Mouse (Mus musculus) MEL (cell line): Measurements from ENCODE around the gene BC025920. TPM values are rescaled to one million over a fixed set of nuclear protein-coding genes. Genes with fewer than 3 reads are reported as not detected.

Experiments
- DNase-seq: peaks from one replicate; pipeline ENCODE4 v3.0.0; 2011; ENCODE audit warnings: low read depth, low spot score
- H3K27ac ChIP-seq: 2 replicates; pipeline ENCODE4 v1.5.1; 2012; ENCODE audit warnings: low read depth, mild to moderate bottlenecking, control low read depth, low read length, moderate library complexity; ENCODE audit not compliant: control insufficient read depth
- H3K27me3 ChIP-seq, 2 experiments: fragments of 150-350 bp in 1 of 2; sonication (generic) in 1 of 2; 2 replicates each; pipeline ENCODE4 v1.6.1; 2012; ENCODE audit warnings: low read length in 2 of 2, mild to moderate bottlenecking in 2 of 2, improper control_type of control experiment in 1 of 2, moderate library complexity in 1 of 2; ENCODE audit not compliant: insufficient read depth in 2 of 2, control insufficient read depth in 1 of 2
- H3K36me3 ChIP-seq, 2 experiments: 2 replicates each; pipeline ENCODE4 v1.6.1; 2012 to 2014; ENCODE audit warnings: low read length in 2 of 2, improper control_type of control experiment in 1 of 2, inconsistent platforms in 1 of 2, mild to moderate bottlenecking in 1 of 2; ENCODE audit not compliant: insufficient read depth in 2 of 2, control insufficient read depth in 1 of 2
- H3K4me1 ChIP-seq, 2 experiments: fragments of 150-350 bp in 1 of 2; sonication (generic) in 1 of 2; 2 replicates each; pipeline ENCODE4 v1.6.1; 2012; ENCODE audit warnings: low read length in 2 of 2, improper control_type of control experiment in 1 of 2, mild to moderate bottlenecking in 1 of 2; ENCODE audit not compliant: insufficient read depth in 2 of 2, control insufficient read depth in 1 of 2
- H3K4me3 ChIP-seq, 2 experiments: fragments of 150-350 bp in 1 of 2; sonication (generic) in 1 of 2; 2 replicates each; pipeline ENCODE4 v1.5.1; 2012; ENCODE audit warnings: low read depth in 2 of 2, low read length in 2 of 2, mild to moderate bottlenecking in 2 of 2, moderate library complexity in 2 of 2, control low read depth in 1 of 2, improper control_type of control experiment in 1 of 2; ENCODE audit not compliant: control insufficient read depth in 1 of 2, insufficient read depth in 1 of 2
- H3K79me2 ChIP-seq: 2 replicates; pipeline ENCODE4 v1.6.1; 2012; ENCODE audit warnings: mild to moderate bottlenecking, low read length, moderate library complexity; ENCODE audit not compliant: control insufficient read depth, poor library complexity, insufficient read depth
- H3K9ac ChIP-seq: 2 replicates; pipeline ENCODE4 v1.6.1; 2012; ENCODE audit warnings: low read depth, mild to moderate bottlenecking, control low read depth, low read length, moderate library complexity; ENCODE audit not compliant: control insufficient read depth, poor library complexity, severe bottlenecking
- H3K9me3 ChIP-seq: fragments of 150-350 bp; sonication (generic); replicated peaks from 2 replicates; pipeline ENCODE4 v1.6.1; 2012; ENCODE audit warnings: mild to moderate bottlenecking, low read length, improper control_type of control experiment, moderate library complexity; ENCODE audit not compliant: insufficient read depth
- CHD2 ChIP-seq: IDR thresholded peaks from 2 replicates; pipeline ENCODE4 v1.6.1; 2011; ENCODE audit warnings: low read length, improper control_type of control experiment
- CTCF ChIP-seq, 3 experiments: IDR thresholded peaks in 2 of 3; conservative IDR thresholded peaks in 1 of 3; 2 replicates each; pipeline ENCODE4 v1.5.1; 2011 to 2012; ENCODE audit warnings: low read length in 3 of 3, low read depth in 2 of 3, mild to moderate bottlenecking in 2 of 3, improper control_type of control experiment in 1 of 3, inconsistent platforms in 1 of 3, mixed read lengths in 1 of 3, moderate library complexity in 1 of 3; ENCODE audit not compliant: control insufficient read depth in 1 of 3, insufficient read depth in 1 of 3, poor library complexity in 1 of 3, severe bottlenecking in 1 of 3
- GABPA ChIP-seq: IDR thresholded peaks from 2 replicates; pipeline ENCODE4 v1.6.1; 2012; ENCODE audit warnings: low read depth, mild to moderate bottlenecking, inconsistent platforms, low read length, improper control_type of control experiment, moderate library complexity
- KAT2A ChIP-seq: conservative IDR thresholded peaks from 2 replicates; pipeline ENCODE4 v1.6.1; 2012; ENCODE audit warnings: low read depth, low read length, improper control_type of control experiment, inconsistent platforms
- MAFK ChIP-seq: IDR thresholded peaks from 2 replicates; pipeline ENCODE4 v1.6.1; 2011; ENCODE audit warnings: low read depth, mild to moderate bottlenecking, low read length, improper control_type of control experiment, borderline replicate concordance
- MAX ChIP-seq: IDR thresholded peaks from 2 replicates; pipeline ENCODE4 v1.6.1; 2011; ENCODE audit warnings: low read length, improper control_type of control experiment
- MEF2A ChIP-seq: IDR thresholded peaks from 2 replicates; pipeline ENCODE4 v1.6.1; 2014; ENCODE audit warnings: low read depth, mild to moderate bottlenecking, inconsistent platforms, low read length, improper control_type of control experiment; ENCODE audit not compliant: poor library complexity, insufficient replicate concordance, severe bottlenecking; ENCODE audit errors: extremely low read depth
- MXI1 ChIP-seq: IDR thresholded peaks from 2 replicates; pipeline ENCODE4 v1.6.1; 2011; ENCODE audit warnings: mild to moderate bottlenecking, low read depth, low read length, improper control_type of control experiment
- NELFE ChIP-seq: IDR thresholded peaks from 2 replicates; pipeline ENCODE4 v1.6.1; 2011; ENCODE audit warnings: low read depth, low read length, improper control_type of control experiment
- NRF1 ChIP-seq: IDR thresholded peaks from 2 replicates; pipeline ENCODE4 v1.6.1; 2014; ENCODE audit warnings: low read depth, mild to moderate bottlenecking, inconsistent platforms, low read length, improper control_type of control experiment, moderate library complexity; ENCODE audit not compliant: poor library complexity, insufficient read depth, severe bottlenecking
- POLR2A ChIP-seq, 2 experiments: IDR thresholded peaks; 2 replicates each; pipeline ENCODE4 v1.6.1; 2011 to 2012; ENCODE audit warnings: low read length in 2 of 2, mild to moderate bottlenecking in 2 of 2, control low read depth in 1 of 2, improper control_type of control experiment in 1 of 2, low read depth in 1 of 2, moderate library complexity in 1 of 2; ENCODE audit not compliant: control insufficient read depth in 1 of 2, insufficient read depth in 1 of 2, poor library complexity in 1 of 2
- POLR2AphosphoS5 ChIP-seq: IDR thresholded peaks from 2 replicates; pipeline ENCODE4 v1.6.1; 2012; ENCODE audit warnings: low read depth, borderline replicate concordance, mild to moderate bottlenecking, inconsistent platforms, low read length, moderate library complexity, mixed read lengths
- SIN3A ChIP-seq: IDR thresholded peaks from 2 replicates; pipeline ENCODE4 v1.6.1; 2012; ENCODE audit warnings: low read length, improper control_type of control experiment, inconsistent platforms
- TAL1 ChIP-seq: IDR thresholded peaks from 2 replicates; pipeline ENCODE4 v1.6.1; 2012; ENCODE audit warnings: mild to moderate bottlenecking, inconsistent platforms, low read length, moderate library complexity, mixed read lengths
- UBTF ChIP-seq: IDR thresholded peaks from 2 replicates; pipeline ENCODE4 v1.6.1; 2012; ENCODE audit warnings: low read depth, mild to moderate bottlenecking, inconsistent platforms, low read length, improper control_type of control experiment, moderate library complexity, borderline replicate concordance; ENCODE audit not compliant: insufficient read depth
- USF1 ChIP-seq: IDR thresholded peaks from 2 replicates; pipeline ENCODE4 v1.6.1; 2014; ENCODE audit warnings: low read depth, mild to moderate bottlenecking, inconsistent platforms, low read length, improper control_type of control experiment, moderate library complexity
- ZC3H11A ChIP-seq: IDR thresholded peaks from 2 replicates; pipeline ENCODE4 v1.6.1; 2012; ENCODE audit warnings: low read depth, mild to moderate bottlenecking, inconsistent platforms, low read length, improper control_type of control experiment
- polyA plus RNA-seq, 2 experiments: library from polyadenylated mRNA; stranded (reverse) in 1 of 2; unstranded in 1 of 2; fragments of >175 nt in 1 of 2; fragments of >200 nt in 1 of 2; gene quantifications; 2 replicates each; pipeline versions ENCODE4 v1.2.1 to v1.2.4; 2012; ENCODE audit warnings: low replicate concordance in 2 of 2, low read depth in 1 of 2; ENCODE audit not compliant: insufficient read length in 2 of 2, insufficient read depth in 1 of 2, missing spikeins in 1 of 2
- total RNA-seq: library from RNA; depleted of rRNA; stranded (reverse); fragments of 300-350 nt; gene quantifications from 2 replicates; pipeline ENCODE4 v1.2.3, GENCODE M21; 2012

The BC025920 gene
- total and polyA plus RNA-seq, 3 experiments: 1.1 to 1.7 TPM; not detected in 1

- no peaks in the 10 kb centered on the region for H3K36me3 ChIP-seq
- H3K9me3 ChIP-seq: no peaks in the 10 kb centered on the region
- TF ChIP-seq MAFK: no peak
Observed at GRCm38 (mm10) chr10:81588739-81589138, 17.3 kb upstream of the BC025920 start.

GRCm38 (mm10) chr10:81591846-81592245 is 14.2 kb upstream of the BC025920 start:
- no peak overlapping the region for H3K27ac ChIP-seq
- H3K4me1 ChIP-seq: no peaks in the 10 kb centered on the region
- no peaks in the 10 kb centered on the region for H3K9me3 ChIP-seq
- TF ChIP-seq MEF2A: no peak
- no peak for TF ChIP-seq USF1
- no peak for TF ChIP-seq UBTF
- TF ChIP-seq ZC3H11A: no peak
- TF ChIP-seq CTCF (IDR thresholded peaks at IDR 0.05 in 2 of 3, conservative IDR thresholded peaks at IDR 0.05 in 1 of 3; ENCODE audit: control insufficient read depth in 1 of 3, insufficient read depth in 1 of 3, low read depth in 2 of 3, low read length in 3 of 3, poor library complexity in 1 of 3, severe bottlenecking in 1 of 3): no peak
- no peak for TF ChIP-seq KAT2A
- no peak for TF ChIP-seq SIN3A
- no peak for TF ChIP-seq NELFE
- TF ChIP-seq POLR2AphosphoS5: no peak
- no peak for TF ChIP-seq NRF1
- TF ChIP-seq MAX: no peak
- no peak for TF ChIP-seq POLR2A (IDR thresholded peaks at IDR 0.05; ENCODE audit: control insufficient read depth in 1 of 2, insufficient read depth in 1 of 2, low read depth in 1 of 2, low read length in 2 of 2, poor library complexity in 1 of 2)
- no peak for TF ChIP-seq TAL1
- no peak for TF ChIP-seq GABPA
- TF ChIP-seq MAFK: no peak
- no peak for TF ChIP-seq CHD2
- no peak for TF ChIP-seq MXI1
- no peaks in the 10 kb centered on the region for H3K79me2 ChIP-seq
- no peak for DNase-seq
- no peaks in the 10 kb centered on the region for H3K36me3 ChIP-seq
- H3K4me3 ChIP-seq: no peak overlapping the region
- no peaks in the 10 kb centered on the region for H3K27me3 ChIP-seq
- H3K9ac ChIP-seq: no peak overlapping the region

More at GRCm38 (mm10) chr10:81588739-81589138, 17.3 kb upstream of the BC025920 start:
- Histone ChIP-seq H3K79me2 (no peaks in the 10 kb centered on the region), H3K4me3 (no peak overlapping the region), H3K27ac (no peak overlapping the region), H3K9ac (no peak overlapping the region), H3K27me3 (no peaks in the 10 kb centered on the region), H3K4me1 (no peaks in the 10 kb centered on the region; a peak in 1 of 4 replicates)
- DNase-seq: no peak
